Mouse (Mus musculus): ENCODE measurements at regions not wholly inside any gene's neighbourhood (a gene's known extent, or its start where the extent isn't known, plus 50 kb on each side); places are given as distances from the start of the nearest gene placed in this dataset.

DNA sequence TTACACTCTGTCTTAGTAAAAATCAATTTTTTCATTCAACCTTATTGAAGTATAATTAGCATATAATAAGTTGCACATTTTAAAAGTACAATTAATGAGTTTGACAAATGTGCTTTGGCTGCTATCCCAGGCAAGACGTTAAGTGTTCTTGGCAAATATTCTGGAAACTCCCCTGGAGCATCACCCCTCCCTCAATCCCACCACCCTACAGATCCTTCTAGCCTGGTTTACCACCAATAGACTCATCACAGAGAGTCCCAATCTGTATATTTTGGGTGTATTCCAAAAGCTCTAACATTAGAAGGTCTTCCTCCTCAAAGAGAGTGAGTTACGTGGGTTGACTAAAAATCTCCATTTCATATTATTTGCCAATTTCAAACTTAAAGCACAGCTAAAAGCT is 278.5 kb downstream of the Car8 start:
- TF ChIP-seq CTCF (IDR thresholded peaks at IDR 0.05; ENCODE audit: low read depth, low read length) (no peak), POLR2A (IDR thresholded peaks at IDR 0.05; ENCODE audit: borderline replicate concordance, low read depth, low read length) (no peak)
- H3K4me1 ChIP-seq (ENCODE audit: control insufficient read depth, insufficient read depth, low read length), result no peaks in the 10 kb centered on the region
- no peak overlapping the region for H3K4me3 ChIP-seq (ENCODE audit: insufficient read depth, low read length)
- H3K27ac ChIP-seq (ENCODE audit: insufficient read depth, low read depth, low read length), result no peak overlapping the region

GRCm38 (mm10) chr4:7948020-7948419 is 290.8 kb downstream of the Car8 start:
- H3K27ac ChIP-seq (ENCODE audit: insufficient read depth, low read depth, low read length), result no peak overlapping the region
- TF ChIP-seq CTCF (IDR thresholded peaks at IDR 0.05; ENCODE audit: low read depth, low read length) (no peak), POLR2A (IDR thresholded peaks at IDR 0.05; ENCODE audit: borderline replicate concordance, low read depth, low read length) (no peak)
- H3K4me3 ChIP-seq (ENCODE audit: insufficient read depth, low read length), result no peak overlapping the region
- no peaks in the 10 kb centered on the region for H3K4me1 ChIP-seq (ENCODE audit: control insufficient read depth, insufficient read depth, low read length)

GRCm38 (mm10) chr4:7921503-7921902 is 317.3 kb downstream of the Car8 start:
- TF ChIP-seq CTCF (IDR thresholded peaks at IDR 0.05; ENCODE audit: low read depth, low read length) (no peak), POLR2A (IDR thresholded peaks at IDR 0.05; ENCODE audit: borderline replicate concordance, low read depth, low read length) (no peak)
- Histone ChIP-seq H3K4me1 (ENCODE audit: control insufficient read depth, insufficient read depth, low read length) (no peaks in the 10 kb centered on the region), H3K4me3 (ENCODE audit: insufficient read depth, low read length) (no peak overlapping the region), H3K27ac (ENCODE audit: insufficient read depth, low read depth, low read length) (no peak overlapping the region)

DNA sequence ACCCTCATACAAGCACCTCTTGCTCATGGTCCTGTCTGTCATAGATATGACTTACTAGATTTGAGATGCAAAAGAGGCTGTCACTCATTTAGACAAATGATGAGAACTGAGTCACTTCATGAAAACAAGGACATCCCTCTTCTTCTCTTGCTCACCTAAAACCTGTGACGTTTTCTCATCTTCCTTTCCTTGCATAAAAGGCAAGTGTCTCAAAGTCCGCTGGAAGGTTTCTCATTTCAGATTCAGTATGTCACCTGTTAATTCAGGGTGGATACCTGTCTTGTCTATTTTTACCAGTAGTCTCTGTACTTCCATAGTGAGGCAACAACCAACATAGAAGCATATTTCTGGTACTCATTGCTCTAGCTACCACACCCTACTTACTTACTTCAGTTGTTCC is 325.6 kb downstream of the Car8 start:
- no peak overlapping the region for H3K27ac ChIP-seq (ENCODE audit: insufficient read depth, low read depth, low read length)
- no peak for TF ChIP-seq POLR2A (IDR thresholded peaks at IDR 0.05; ENCODE audit: borderline replicate concordance, low read depth, low read length)
- no peak for TF ChIP-seq CTCF (IDR thresholded peaks at IDR 0.05; ENCODE audit: low read depth, low read length)
- H3K4me1 ChIP-seq (ENCODE audit: control insufficient read depth, insufficient read depth, low read length), result no peaks in the 10 kb centered on the region
- no peak overlapping the region for H3K4me3 ChIP-seq (ENCODE audit: insufficient read depth, low read length)

GRCm38 (mm10) chr4:7912675-7913074 is 326.2 kb downstream of the Car8 start:
- Histone ChIP-seq H3K4me1 (ENCODE audit: control insufficient read depth, insufficient read depth, low read length) (no peaks in the 10 kb centered on the region), H3K4me3 (ENCODE audit: insufficient read depth, low read length) (no peak overlapping the region), H3K27ac (ENCODE audit: insufficient read depth, low read depth, low read length) (no peak overlapping the region)
- TF ChIP-seq CTCF (IDR thresholded peaks at IDR 0.05; ENCODE audit: low read depth, low read length) (no peak), POLR2A (IDR thresholded peaks at IDR 0.05; ENCODE audit: borderline replicate concordance, low read depth, low read length) (no peak)

GRCm38 (mm10) chr4:7903130-7903529 is 335.7 kb downstream of the Car8 start:
- TF ChIP-seq CTCF (IDR thresholded peaks at IDR 0.05; ENCODE audit: low read depth, low read length) (no peak), POLR2A (IDR thresholded peaks at IDR 0.05; ENCODE audit: borderline replicate concordance, low read depth, low read length) (no peak)
- H3K4me3 ChIP-seq (ENCODE audit: insufficient read depth, low read length), result no peak overlapping the region
- no peaks in the 10 kb centered on the region for H3K4me1 ChIP-seq (ENCODE audit: control insufficient read depth, insufficient read depth, low read length)
- no peak overlapping the region for H3K27ac ChIP-seq (ENCODE audit: insufficient read depth, low read depth, low read length)

GRCm38 (mm10) chr4:7894914-7895313 is 343.9 kb downstream of the Car8 start:
- Histone ChIP-seq H3K4me3 (ENCODE audit: insufficient read depth, low read length) (no peak overlapping the region), H3K4me1 (ENCODE audit: control insufficient read depth, insufficient read depth, low read length) (no peaks in the 10 kb centered on the region), H3K27ac (ENCODE audit: insufficient read depth, low read depth, low read length) (no peak overlapping the region)
- no peak for TF ChIP-seq POLR2A (IDR thresholded peaks at IDR 0.05; ENCODE audit: borderline replicate concordance, low read depth, low read length)
- TF ChIP-seq CTCF (IDR thresholded peaks at IDR 0.05; ENCODE audit: low read depth, low read length), result no peak

GRCm38 (mm10) chr4:7891128-7891527 is 347.7 kb downstream of the Car8 start:
- no peaks in the 10 kb centered on the region for H3K4me1 ChIP-seq (ENCODE audit: control insufficient read depth, insufficient read depth, low read length)
- H3K27ac ChIP-seq (ENCODE audit: insufficient read depth, low read depth, low read length), result no peak overlapping the region
- no peak overlapping the region for H3K4me3 ChIP-seq (ENCODE audit: insufficient read depth, low read length)
- no peak for TF ChIP-seq CTCF (IDR thresholded peaks at IDR 0.05; ENCODE audit: low read depth, low read length)
- no peak for TF ChIP-seq POLR2A (IDR thresholded peaks at IDR 0.05; ENCODE audit: borderline replicate concordance, low read depth, low read length)

DNA sequence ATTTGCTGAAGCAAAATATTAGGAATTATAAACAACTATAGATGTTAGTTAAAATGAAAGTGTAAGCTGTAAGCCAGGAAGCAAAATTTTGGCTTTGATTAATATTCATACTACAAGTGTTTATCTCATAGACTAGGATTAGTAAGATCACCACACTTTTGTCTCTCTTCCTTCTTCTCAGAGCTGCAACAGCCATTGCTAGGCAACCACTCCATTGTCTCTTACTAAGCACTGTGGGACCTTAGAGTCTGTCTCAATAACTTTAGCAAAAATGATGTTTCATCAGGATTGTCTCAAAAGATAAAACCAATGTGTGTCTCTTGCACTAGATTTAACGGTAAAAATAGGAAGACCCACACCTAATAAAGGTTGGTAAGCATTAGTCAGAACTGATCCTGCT is 384.3 kb downstream of the Car8 start:
- TF ChIP-seq CTCF (IDR thresholded peaks at IDR 0.05; ENCODE audit: low read depth, low read length), result no peak
- no peak for TF ChIP-seq POLR2A (IDR thresholded peaks at IDR 0.05; ENCODE audit: borderline replicate concordance, low read depth, low read length)
- H3K27ac ChIP-seq (ENCODE audit: insufficient read depth, low read depth, low read length), result no peak overlapping the region
- H3K4me1 ChIP-seq (ENCODE audit: control insufficient read depth, insufficient read depth, low read length), result no peaks in the 10 kb centered on the region
- no peak overlapping the region for H3K4me3 ChIP-seq (ENCODE audit: insufficient read depth, low read length)

DNA sequence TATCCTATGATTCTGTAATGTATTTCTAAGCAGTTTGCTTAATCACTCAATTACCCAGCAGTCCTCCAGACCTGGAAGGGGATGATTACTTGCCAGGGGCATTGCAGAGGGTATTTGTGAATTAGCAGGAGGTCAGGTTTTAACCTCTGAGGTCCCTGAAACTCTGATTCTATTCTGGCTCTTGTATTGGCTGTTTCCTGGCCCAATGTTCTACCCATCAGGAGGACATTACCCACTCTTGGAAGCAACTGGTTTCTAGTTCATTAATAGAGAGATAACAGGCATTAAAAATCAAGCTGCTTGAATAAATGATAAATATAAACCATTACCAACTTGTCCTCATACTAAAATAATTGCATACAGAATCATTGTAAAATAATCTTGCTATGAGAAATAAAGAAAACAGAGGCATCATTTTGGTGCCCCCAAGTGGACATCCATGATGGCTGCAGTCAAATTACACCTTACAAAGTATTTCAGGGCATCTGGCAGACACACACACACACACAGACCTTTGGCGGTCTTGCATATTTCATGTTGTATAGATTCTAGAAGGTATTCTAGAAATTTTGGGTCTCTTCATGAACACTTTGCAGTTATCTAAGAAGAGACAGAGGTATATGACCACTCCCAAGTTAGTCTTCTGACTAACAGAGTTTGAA is 385.6 kb downstream of the Car8 start:
- H3K4me1 ChIP-seq (ENCODE audit: control insufficient read depth, insufficient read depth, low read length), result no peaks in the 10 kb centered on the region
- no peak overlapping the region for H3K4me3 ChIP-seq (ENCODE audit: insufficient read depth, low read length)
- no peak overlapping the region for H3K27ac ChIP-seq (ENCODE audit: insufficient read depth, low read depth, low read length)
- TF ChIP-seq CTCF (IDR thresholded peaks at IDR 0.05; ENCODE audit: low read depth, low read length) (no peak), POLR2A (IDR thresholded peaks at IDR 0.05; ENCODE audit: borderline replicate concordance, low read depth, low read length) (no peak)

Measured in bone marrow macrophage, adult 2 months (primary cell).